Mouse (Mus musculus): ENCODE measurements around the gene Tbc1d4.

DNA sequence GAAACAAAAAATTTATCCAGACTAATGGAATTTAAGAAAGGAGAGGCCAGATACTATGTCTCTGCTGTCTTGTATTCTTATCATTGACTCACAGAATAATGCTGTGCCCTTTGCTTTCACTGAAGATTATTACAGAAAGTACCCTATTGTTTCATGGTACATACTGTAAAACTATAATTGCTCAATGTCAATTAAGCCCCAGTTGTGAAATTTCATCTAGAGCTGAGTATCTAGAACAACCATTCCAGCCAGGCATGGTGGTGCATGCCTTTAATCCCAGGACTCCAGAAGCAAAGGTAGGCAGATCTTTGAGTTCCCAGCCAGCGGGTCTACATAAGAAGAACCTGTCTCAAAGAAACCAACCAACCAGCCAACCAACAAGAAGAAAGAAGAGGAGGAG, 34.5 kb downstream of the Tbc1d4 start:
- TF ChIP-seq CTCF (IDR thresholded peaks at IDR 0.05; ENCODE audit: low read depth, low read length) = no peak
- no peak for TF ChIP-seq EP300 (IDR thresholded peaks at IDR 0.05; ENCODE audit: insufficient read depth, low read depth, low read length)
- TF ChIP-seq POLR2A (IDR thresholded peaks at IDR 0.05; ENCODE audit: insufficient read depth, low read length) = no peak

Measured in ES-Bruce4 (cell line).